Mouse (Mus musculus) megakaryocyte-erythroid progenitor cell, adult 5 weeks (primary cell): ENCODE results near the gene Acad12. TPM values are rescaled to one million over a fixed set of nuclear protein-coding genes. Genes with fewer than 3 reads are reported as not detected.

Source experiments
- polyA plus RNA-seq: library from polyadenylated mRNA; stranded (reverse); fragments of >175 nt; gene quantifications from 2 replicates; pipeline ENCODE4 v1.2.3, GENCODE M21; 2012

The Acad12 gene
- 1.2 and 1.5 TPM in 2 replicates for polyA plus RNA-seq

GRCm38 (mm10) chr5:121618592-121619513 lies at the start of gene Acad12:
TSS of gene Acad12 (minus strand) at chr5:121618938.

GRCm38 (mm10) chr5:121660059-121660896 lies 41.5 kb upstream of the Acad12 start, which contains the start of the genes Acad10 and Brap:
TSS of gene Acad10 (minus strand) at chr5:121660514.
TSS of gene Brap (plus strand) at chr5:121660563.

GRCm38 (mm10) chr5:121593451-121594401 lies 25.0 kb downstream of the Acad12 start, which contains the start of gene Aldh2:
TSS of gene Aldh2 (minus strand) at chr5:121593824.

Other genes starting within 250 kb of the Acad12 start
- 51.1 and 55.2 TPM in 2 replicates for gene Trafd1, start 233.3 kb downstream of the Acad12 start, polyA plus RNA-seq
- gene Naa25, start 221.0 kb downstream of the Acad12 start, polyA plus RNA-seq = 4.3 and 4.7 TPM in 2 replicates
- 0.03 and 0.14 TPM in 2 replicates for gene Tmem116, start 167.0 kb downstream of the Acad12 start, polyA plus RNA-seq
- gene Erp29, start 166.4 kb downstream of the Acad12 start, polyA plus RNA-seq = 290 and 380 TPM in 2 replicates
- gene Adam1b, start 115.5 kb downstream of the Acad12 start, polyA plus RNA-seq = 0.09 TPM in 1 of 2 replicates, not detected in the other
- 0.66 and 1.1 TPM in 2 replicates for gene Adam1a, start 73.5 kb downstream of the Acad12 start, polyA plus RNA-seq
- gene Gm42878, start 73.5 kb downstream of the Acad12 start, polyA plus RNA-seq = not detected in 2 replicates
- gene Mapkapk5, start 73.0 kb downstream of the Acad12 start, polyA plus RNA-seq = 73.7 and 89.7 TPM in 2 replicates
- gene Aldh2, start 25.1 kb downstream of the Acad12 start, polyA plus RNA-seq = 819 and 839 TPM in 2 replicates
- gene Acad10, start 41.6 kb upstream of the Acad12 start, polyA plus RNA-seq = 2.3 and 3.4 TPM in 2 replicates
- gene Brap, start 41.6 kb upstream of the Acad12 start, polyA plus RNA-seq = 13.3 and 15.3 TPM in 2 replicates
- 47.6 and 52.0 TPM in 2 replicates for gene Atxn2, start 92.4 kb upstream of the Acad12 start, polyA plus RNA-seq
- 188 and 211 TPM in 2 replicates for gene Sh2b3, start 218.7 kb upstream of the Acad12 start, polyA plus RNA-seq
- 18.9 and 24.4 TPM in 2 replicates for gene Pheta1, start 230.0 kb upstream of the Acad12 start, polyA plus RNA-seq